Mouse (Mus musculus) lung, embryonic 14.5 days (tissue): Measurements from ENCODE around the gene Grm8. TPM values are rescaled to one million over a fixed set of nuclear protein-coding genes. Genes with fewer than 3 reads are reported as not detected.

Experiments used
- ATAC-seq: fragments of 200-750 bp; cut with Nextera tagmentation; 2 replicates; pipeline ENCODE4 v1.8.0; 2017; ENCODE audit warnings: mild to moderate bottlenecking, moderate TSS enrichment, moderate library complexity; ENCODE audit not compliant: insufficient read depth
- DNase-seq: peaks from one replicate; pipeline ENCODE4 v3.0.0-alpha.2; 2015
- H3K27ac ChIP-seq: fragments of 300-500 bp; sonication (generic); 2 replicates; pipeline ENCODE4 v1.5.1; 2014; ENCODE audit warnings: low read depth, mild to moderate bottlenecking, moderate library complexity
- H3K27me3 ChIP-seq: fragments of 300-500 bp; sonication (generic); 2 replicates; pipeline ENCODE4 v1.6.1; 2014; ENCODE audit warnings: low read length, control low read depth; ENCODE audit not compliant: insufficient read depth
- H3K36me3 ChIP-seq: fragments of 300-500 bp; sonication (generic); 2 replicates; pipeline ENCODE4 v1.6.1; 2014; ENCODE audit warnings: control low read depth; ENCODE audit not compliant: insufficient read depth
- H3K4me1 ChIP-seq: fragments of 300-500 bp; sonication (generic); 2 replicates; pipeline ENCODE4 v1.6.1; 2014; ENCODE audit warnings: antibody characterized with exemption, control low read depth; ENCODE audit not compliant: insufficient read depth
- H3K4me2 ChIP-seq: fragments of 300-500 bp; sonication (generic); 2 replicates; pipeline ENCODE4 v1.6.1; 2014; ENCODE audit warnings: mild to moderate bottlenecking
- H3K4me3 ChIP-seq: fragments of 300-500 bp; sonication (generic); 2 replicates; pipeline ENCODE4 v1.5.1; 2014; ENCODE audit warnings: low read depth, low read length
- H3K9ac ChIP-seq: fragments of 300-500 bp; sonication (generic); 2 replicates; pipeline ENCODE4 v1.6.1; 2014
- H3K9me3 ChIP-seq: fragments of 300-500 bp; sonication (generic); 2 replicates; pipeline ENCODE4 v1.6.1; 2016; ENCODE audit warnings: low read depth, low read length, control low read depth
- CTCF ChIP-seq: IDR thresholded peaks from 2 replicates; pipeline ENCODE4 v1.5.1; 2016; ENCODE audit warnings: antibody characterized with exemption, low read depth
- WGBS: fragments of 180-500 bp; shearing (Covaris S2); extraction: QIAGEN DNeasy Blood & Tissue Kit; methylation state at CpG from one replicate; pipeline ENCODE4 v1.1.7; 2014; 5-methylcytosine and 5-hydroxymethylcytosine counted together
- polyA plus RNA-seq: library from polyadenylated mRNA; unstranded; fragments of >200 nt; fragmentation: Nextera tagmentation; extraction: Ambion mirVana; gene quantifications from 2 replicates; pipeline ENCODE4 v1.2.1, GENCODE M21; 2014

The Grm8 gene
- polyA plus RNA-seq, 1 experiment from 2014 or later: not detected

DNA sequence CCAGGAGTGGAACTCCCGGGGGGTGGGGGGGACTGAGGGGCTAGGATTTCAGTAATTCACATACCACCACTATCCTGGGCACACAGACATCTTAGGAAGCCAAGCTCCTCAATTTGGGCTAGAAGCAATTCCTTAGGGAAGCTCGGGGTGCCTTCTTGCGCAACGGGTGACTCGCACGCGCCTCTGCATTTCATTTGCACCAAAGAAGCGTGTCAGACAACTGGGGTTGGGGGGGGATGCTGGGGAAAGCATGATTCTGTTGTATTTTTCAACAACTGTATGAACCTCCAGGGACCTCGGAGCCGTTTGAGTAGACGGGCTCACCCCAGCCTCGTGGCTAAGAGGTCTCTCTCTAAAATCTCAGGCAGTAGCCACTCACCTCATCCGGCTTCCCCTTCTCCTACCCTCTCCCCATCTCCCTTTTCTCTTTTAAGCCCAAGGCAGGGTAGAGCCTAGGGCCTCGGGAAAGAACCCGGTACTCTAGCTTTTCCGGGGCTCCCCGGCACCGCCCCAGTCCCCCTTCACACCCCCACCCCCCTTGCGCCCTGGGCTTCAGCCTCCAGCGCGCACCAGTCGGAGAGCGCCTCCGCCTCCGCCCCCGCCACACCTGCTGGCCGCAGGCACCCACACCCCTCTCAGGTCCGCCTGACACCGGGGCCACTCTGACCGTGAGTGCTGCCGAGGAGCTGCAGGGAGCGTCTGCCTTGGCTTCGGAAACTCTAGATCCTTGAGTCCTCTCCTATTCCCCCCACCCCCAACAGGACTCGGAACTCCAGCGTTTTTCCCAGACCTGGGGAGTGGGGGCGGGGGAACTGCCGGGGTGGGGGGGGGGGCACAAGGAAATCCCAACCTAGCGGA is 1.5 kb downstream of the Grm8 start:
- peak overlapping the region; percentile 48 for H3K4me3 ChIP-seq
- no peaks in the 10 kb centered on the region for H3K4me1 ChIP-seq
- H3K4me2 ChIP-seq: peak overlapping the region; percentile 96
- DNase-seq (no peak), ATAC-seq (no peak)
- TF ChIP-seq CTCF: no peak
- H3K9me3 ChIP-seq: no peaks in the 10 kb centered on the region
- under 1% methylated on average over 36 of the region's 38 CpGs for WGBS
- no peak overlapping the region for H3K9ac ChIP-seq
- H3K36me3 ChIP-seq: no peaks in the 10 kb centered on the region
- H3K27me3 ChIP-seq: peaks cover 55% of the 10 kb centered on the region
- no peak overlapping the region for H3K27ac ChIP-seq

DNA sequence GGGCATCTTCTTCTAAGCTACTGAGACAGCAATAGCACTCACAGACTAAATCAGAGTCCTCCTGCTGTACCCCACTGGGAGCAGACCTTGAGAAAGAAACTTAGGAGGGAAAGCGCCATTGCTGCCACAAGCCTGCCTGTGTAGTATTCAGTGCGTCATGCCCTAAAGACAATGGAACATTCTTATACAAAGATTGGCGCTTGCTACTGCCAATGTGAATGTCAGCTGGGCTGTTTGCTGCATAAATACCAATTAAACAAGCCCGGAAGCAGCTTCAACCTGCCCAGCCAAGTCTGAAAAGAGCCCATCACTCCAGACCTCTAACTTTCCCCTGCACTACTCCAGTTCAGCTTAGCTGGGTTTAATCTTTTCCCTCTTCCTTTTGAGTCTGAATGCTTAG is 2.9 kb downstream of the Grm8 start:
- DNase-seq (no peak), ATAC-seq (no peak)
- Histone ChIP-seq H3K4me1 (no peaks in the 10 kb centered on the region), H3K4me2 (no peak overlapping the region), H3K9ac (no peak overlapping the region), H3K27ac (no peak overlapping the region), H3K4me3 (no peak overlapping the region), H3K9me3 (no peaks in the 10 kb centered on the region), H3K36me3 (no peaks in the 10 kb centered on the region), H3K27me3 (peaks cover 55% of the 10 kb centered on the region)
- TF ChIP-seq CTCF: no peak
- 22% methylated on average over 4 of the region's 4 CpGs for WGBS

DNA sequence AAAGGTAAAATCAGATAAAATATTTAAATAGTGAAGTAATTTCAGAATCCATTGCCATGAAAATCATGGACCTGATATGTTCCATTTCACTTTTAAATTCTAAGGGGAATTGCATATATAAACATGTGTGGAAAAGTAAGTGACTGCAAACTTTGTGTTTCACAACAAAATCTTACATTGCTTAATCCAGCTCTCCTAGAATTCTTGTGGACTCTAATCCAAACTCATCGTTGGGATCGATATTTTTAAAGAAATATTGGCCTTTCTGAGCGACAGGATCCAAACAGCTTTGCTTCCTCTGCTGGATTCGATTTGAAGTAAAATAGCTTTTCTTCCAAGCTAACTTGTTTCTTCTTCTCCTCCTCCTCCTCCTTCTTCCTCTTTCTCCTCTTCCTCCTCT is 6.1 kb downstream of the Grm8 start:
- 88% methylated on average over 4 of the region's 4 CpGs for WGBS
- H3K4me3 ChIP-seq: no peak overlapping the region
- H3K27ac ChIP-seq: no peak overlapping the region
- no peaks in the 10 kb centered on the region for H3K36me3 ChIP-seq
- no peak overlapping the region for H3K9ac ChIP-seq
- no peak overlapping the region for H3K4me2 ChIP-seq
- no peak for TF ChIP-seq CTCF
- no peaks in the 10 kb centered on the region for H3K4me1 ChIP-seq
- DNase-seq: no peak
- no peaks in the 10 kb centered on the region for H3K9me3 ChIP-seq
- peaks cover 37% of the 10 kb centered on the region for H3K27me3 ChIP-seq
- no peak for ATAC-seq

DNA sequence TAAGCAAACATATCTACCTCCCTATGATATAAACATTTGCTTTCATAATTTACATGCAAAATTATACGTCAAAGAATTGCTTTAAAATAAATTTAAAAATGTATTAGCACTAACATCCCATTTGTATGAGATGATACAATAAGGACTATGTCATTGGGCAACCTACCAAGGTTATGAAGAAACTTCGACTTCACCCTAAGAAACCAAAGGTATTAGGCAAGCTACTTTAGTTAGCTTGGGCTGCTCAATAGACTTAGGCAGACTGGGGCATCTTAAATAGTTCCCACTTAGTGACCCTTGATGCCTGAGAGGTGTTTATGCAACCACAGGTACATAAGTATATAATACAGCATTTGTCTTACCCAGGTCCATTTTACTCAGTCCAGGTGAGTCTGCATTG is 19.5 kb downstream of the Grm8 start:
- no peak for TF ChIP-seq CTCF
- Histone ChIP-seq H3K9me3 (no peaks in the 10 kb centered on the region), H3K4me1 (no peaks in the 10 kb centered on the region), H3K4me3 (no peak overlapping the region), H3K27me3 (no peaks in the 10 kb centered on the region), H3K27ac (no peak overlapping the region), H3K4me2 (no peak overlapping the region), H3K36me3 (no peaks in the 10 kb centered on the region), H3K9ac (no peak overlapping the region)
- DNase-seq: no peak
- WGBS: 77% methylated on average over 2 of the region's 2 CpGs
- ATAC-seq: no peak

DNA sequence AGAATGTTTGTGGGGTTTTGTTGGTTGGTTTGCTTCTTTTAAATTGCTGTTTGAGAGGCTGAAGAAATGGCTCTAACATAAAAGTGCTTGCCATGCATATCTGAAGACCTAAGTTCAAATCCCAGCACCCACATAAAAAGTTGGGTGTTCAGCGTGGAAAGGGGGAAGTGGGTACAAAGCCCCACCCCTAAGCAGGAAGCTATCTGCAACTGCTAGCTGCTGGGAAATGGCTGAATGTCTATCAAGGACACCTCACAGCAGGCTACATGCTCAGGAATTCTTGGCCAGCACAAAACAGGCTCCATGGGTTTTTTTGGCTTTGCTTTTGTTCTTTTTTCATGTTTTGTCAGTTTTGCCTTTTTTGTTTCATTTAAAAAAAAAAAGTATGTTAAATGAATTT is 20.1 kb downstream of the Grm8 start:
- no peak overlapping the region for H3K4me3 ChIP-seq
- no peaks in the 10 kb centered on the region for H3K27me3 ChIP-seq
- no peaks in the 10 kb centered on the region for H3K9me3 ChIP-seq
- ATAC-seq: no peak
- no peak overlapping the region for H3K4me2 ChIP-seq
- H3K27ac ChIP-seq: no peak overlapping the region
- DNase-seq: no peak
- no peaks in the 10 kb centered on the region for H3K4me1 ChIP-seq
- TF ChIP-seq CTCF: no peak
- no peak overlapping the region for H3K9ac ChIP-seq
- WGBS: 87% methylated on average over 1 of the region's 1 CpGs
- H3K36me3 ChIP-seq: no peaks in the 10 kb centered on the region

DNA sequence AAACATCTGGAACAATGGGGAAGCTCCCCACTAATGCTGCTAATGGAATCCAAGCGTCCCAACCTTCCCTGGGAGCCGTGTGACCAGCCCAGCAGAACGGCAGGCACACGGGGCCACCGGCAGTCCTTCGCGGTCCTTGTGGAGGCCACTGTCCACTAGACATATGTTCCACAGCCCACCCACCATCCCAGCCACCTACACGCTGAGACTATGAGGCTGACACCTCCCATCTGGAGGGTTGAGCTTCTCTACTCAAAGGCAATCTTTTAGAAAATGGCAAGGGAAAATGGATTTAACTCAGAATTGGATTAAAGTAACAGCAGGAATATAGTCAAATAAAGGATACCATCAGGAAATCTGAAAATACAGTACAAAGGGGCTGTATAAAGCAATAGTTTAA is 23.4 kb downstream of the Grm8 start:
- Histone ChIP-seq H3K36me3 (no peaks in the 10 kb centered on the region), H3K9ac (no peak overlapping the region), H3K27me3 (no peaks in the 10 kb centered on the region), H3K4me1 (no peaks in the 10 kb centered on the region), H3K27ac (no peak overlapping the region), H3K4me3 (no peak overlapping the region), H3K4me2 (no peak overlapping the region), H3K9me3 (no peaks in the 10 kb centered on the region)
- WGBS: 90% methylated on average over 8 of the region's 8 CpGs
- ATAC-seq: no peak
- DNase-seq: no peak
- TF ChIP-seq CTCF: no peak

DNA sequence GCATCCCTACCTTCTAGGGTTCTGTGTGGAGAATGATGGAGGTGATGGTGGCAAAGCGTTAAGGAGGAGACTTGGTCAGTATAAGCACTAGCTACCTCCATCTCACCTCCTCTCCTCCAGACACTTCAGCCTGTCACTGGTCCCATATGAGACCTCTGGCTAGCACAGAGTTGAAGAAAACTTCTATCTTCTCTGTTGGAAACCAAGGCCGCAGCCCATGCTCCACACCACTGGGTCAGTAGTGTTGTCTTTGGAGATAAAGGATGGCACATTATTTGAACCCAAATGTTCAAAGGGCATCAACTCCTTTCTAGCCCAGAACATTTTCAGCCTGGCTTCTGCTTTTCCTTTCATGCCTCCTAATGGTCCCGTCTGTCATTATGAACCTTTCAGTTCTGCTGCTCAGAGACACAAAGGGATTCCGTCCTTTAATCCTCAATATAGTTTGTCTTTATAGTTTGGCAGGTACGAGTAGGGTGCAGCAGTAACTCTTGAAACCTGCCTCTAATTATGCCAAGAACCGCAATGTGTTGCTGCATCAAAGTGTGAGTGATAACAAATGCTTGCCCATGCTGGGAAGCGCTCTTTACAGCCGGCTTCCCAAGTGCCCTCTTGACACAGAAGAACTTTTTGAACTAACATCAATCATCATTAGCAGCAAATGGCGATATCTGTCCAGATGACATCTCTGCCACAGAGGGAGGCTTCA is 32.2 kb downstream of the Grm8 start:
- no peak overlapping the region for H3K9ac ChIP-seq
- H3K27ac ChIP-seq: no peak overlapping the region
- ATAC-seq: no peak
- no peak for DNase-seq
- no peaks in the 10 kb centered on the region for H3K36me3 ChIP-seq
- H3K4me1 ChIP-seq: no peaks in the 10 kb centered on the region
- no peak overlapping the region for H3K4me3 ChIP-seq
- TF ChIP-seq CTCF: no peak
- no peak overlapping the region for H3K4me2 ChIP-seq
- H3K27me3 ChIP-seq: no peaks in the 10 kb centered on the region
- H3K9me3 ChIP-seq: no peaks in the 10 kb centered on the region
- 19% methylated on average over 9 of the region's 9 CpGs for WGBS
